Mouse (Mus musculus): ENCODE measurements around the gene Park7. TPM values are rescaled to one million over a fixed set of nuclear protein-coding genes. Genes with fewer than 3 reads are reported as not detected.
A peak's percentile ranks its signal among the peaks of the same experiment; 100 is the strongest.

Gene Park7
- polyA plus RNA-seq, 1 experiment from 2014 or later = 373 TPM

- WGBS = 78% methylated on average over 17 of the region's 17 CpGs
- Histone ChIP-seq H3K4me3 (replicated peaks) (no peak overlapping the region), H3K27ac (no peak overlapping the region)
These were observed 44.7 kb downstream of the Park7 start for GRCm38 (mm10) chr4:150869276-150870197.

GRCm38 (mm10) chr4:150868859-150869258 is 45.4 kb downstream of the Park7 start:
- H3K27ac ChIP-seq = no peak overlapping the region
- no peak for ATAC-seq
- H3K36me3 ChIP-seq = peaks cover 30% of the 10 kb centered on the region
- H3K9ac ChIP-seq (replicated peaks) = no peak overlapping the region
- no peak overlapping the region for H3K4me3 ChIP-seq (replicated peaks)
- H3K4me2 ChIP-seq (replicated peaks) = no peak overlapping the region
- H3K4me1 ChIP-seq (replicated peaks) = peaks cover 13% of the 10 kb centered on the region
- no peaks in the 10 kb centered on the region for H3K9me3 ChIP-seq
- 85% methylated on average over 2 of the region's 2 CpGs for WGBS
- no peaks in the 10 kb centered on the region for H3K27me3 ChIP-seq

More at GRCm38 (mm10) chr4:150869276-150870197, 44.7 kb downstream of the Park7 start:
- no peak overlapping the region for H3K9ac ChIP-seq (replicated peaks)
- H3K4me2 ChIP-seq (replicated peaks) = no peak overlapping the region
- peaks cover 30% of the 10 kb centered on the region for H3K36me3 ChIP-seq
- H3K9me3 ChIP-seq = no peaks in the 10 kb centered on the region
- no peaks in the 10 kb centered on the region for H3K27me3 ChIP-seq
- ATAC-seq = no peak
- H3K4me1 ChIP-seq (replicated peaks) = peaks cover 13% of the 10 kb centered on the region

- no peak overlapping the region for H3K4me3 ChIP-seq (replicated peaks)
- peaks cover 13% of the 10 kb centered on the region for H3K4me1 ChIP-seq (replicated peaks)
- peaks cover 30% of the 10 kb centered on the region for H3K36me3 ChIP-seq
- H3K27ac ChIP-seq = no peak overlapping the region
- no peak for ATAC-seq
- no peak overlapping the region for H3K4me2 ChIP-seq (replicated peaks)
- H3K9ac ChIP-seq (replicated peaks) = no peak overlapping the region
- H3K27me3 ChIP-seq = no peaks in the 10 kb centered on the region
- H3K9me3 ChIP-seq = no peaks in the 10 kb centered on the region
- 91% methylated on average over 6 of the region's 6 CpGs for WGBS
These were observed 46.1 kb downstream of the Park7 start for GRCm38 (mm10) chr4:150868161-150868560.

- Histone ChIP-seq H3K9ac (replicated peaks) (no peak overlapping the region), H3K4me3 (replicated peaks) (no peak overlapping the region), H3K36me3 (peaks cover 30% of the 10 kb centered on the region), H3K9me3 (no peaks in the 10 kb centered on the region), H3K27me3 (no peaks in the 10 kb centered on the region), H3K27ac (no peak overlapping the region), H3K4me1 (replicated peaks) (peaks cover 4% of the 10 kb centered on the region), H3K4me2 (replicated peaks) (no peak overlapping the region)
- ATAC-seq = no peak
- WGBS = 97% methylated on average over 11 of the region's 12 CpGs
These were observed 47.7 kb downstream of the Park7 start for GRCm38 (mm10) chr4:150866494-150866893.

GRCm38 (mm10) chr4:150866069-150866468 is 48.2 kb downstream of the Park7 start:
- Histone ChIP-seq H3K4me3 (replicated peaks) (no peak overlapping the region), H3K9me3 (no peaks in the 10 kb centered on the region), H3K27me3 (no peaks in the 10 kb centered on the region), H3K9ac (replicated peaks) (no peak overlapping the region), H3K4me2 (replicated peaks) (no peak overlapping the region), H3K4me1 (replicated peaks) (no peaks in the 10 kb centered on the region), H3K27ac (no peak overlapping the region), H3K36me3 (peaks cover 30% of the 10 kb centered on the region)
- no peak for ATAC-seq
- WGBS = 95% methylated on average over 11 of the region's 11 CpGs

GRCm38 (mm10) chr4:150865371-150865770 is 48.9 kb downstream of the Park7 start:
- H3K9me3 ChIP-seq = no peaks in the 10 kb centered on the region
- peaks cover 30% of the 10 kb centered on the region for H3K36me3 ChIP-seq
- no peak overlapping the region for H3K27ac ChIP-seq
- H3K4me1 ChIP-seq (replicated peaks) = no peaks in the 10 kb centered on the region
- ATAC-seq = no peak
- H3K9ac ChIP-seq (replicated peaks) = no peak overlapping the region
- H3K4me2 ChIP-seq (replicated peaks) = no peak overlapping the region
- H3K4me3 ChIP-seq (replicated peaks) = no peak overlapping the region
- no peaks in the 10 kb centered on the region for H3K27me3 ChIP-seq

- Histone ChIP-seq H3K4me3 (replicated peaks) (no peak overlapping the region), H3K27ac (no peak overlapping the region), H3K36me3 (peaks cover 23% of the 10 kb centered on the region), H3K4me1 (replicated peaks) (no peaks in the 10 kb centered on the region), H3K9ac (replicated peaks) (no peak overlapping the region), H3K4me2 (replicated peaks) (no peak overlapping the region), H3K9me3 (no peaks in the 10 kb centered on the region), H3K27me3 (no peaks in the 10 kb centered on the region)
- ATAC-seq = no peak
- 69% methylated on average over 8 of the region's 8 CpGs for WGBS
These were observed 51.4 kb downstream of the Park7 start for GRCm38 (mm10) chr4:150862626-150863375.

GRCm38 (mm10) chr4:150861161-150861560 is 53.1 kb downstream of the Park7 start:
- Histone ChIP-seq H3K9ac (replicated peaks) (no peak overlapping the region), H3K9me3 (no peaks in the 10 kb centered on the region), H3K4me1 (replicated peaks) (peaks cover 9% of the 10 kb centered on the region), H3K4me2 (replicated peaks) (no peak overlapping the region), H3K27me3 (no peaks in the 10 kb centered on the region), H3K4me3 (replicated peaks) (no peak overlapping the region), H3K27ac (no peak overlapping the region), H3K36me3 (peaks cover 7% of the 10 kb centered on the region)
- ATAC-seq = no peak
- 69% methylated on average over 2 of the region's 2 CpGs for WGBS

- H3K27me3 ChIP-seq = no peaks in the 10 kb centered on the region
- WGBS = 93% methylated on average over 4 of the region's 4 CpGs
- no peaks in the 10 kb centered on the region for H3K9me3 ChIP-seq
- H3K4me3 ChIP-seq (replicated peaks) = no peak overlapping the region
- H3K4me1 ChIP-seq (replicated peaks) = peaks cover 13% of the 10 kb centered on the region
- H3K9ac ChIP-seq (replicated peaks) = no peak overlapping the region
- H3K4me2 ChIP-seq (replicated peaks) = no peak overlapping the region
- H3K27ac ChIP-seq = no peak overlapping the region
- ATAC-seq = no peak
- H3K36me3 ChIP-seq = peaks cover under 1% of the 10 kb centered on the region; the same call in 1 of the 2 replicates
These were observed 53.7 kb downstream of the Park7 start for GRCm38 (mm10) chr4:150860526-150860925.

- H3K9me3 ChIP-seq = no peaks in the 10 kb centered on the region
- H3K9ac ChIP-seq (replicated peaks) = peak overlapping the region; percentile 93
- H3K36me3 ChIP-seq = no peaks in the 10 kb centered on the region
- no peaks in the 10 kb centered on the region; the same call in 1 of the 2 replicates for H3K27me3 ChIP-seq
- H3K4me1 ChIP-seq (replicated peaks) = peaks cover 18% of the 10 kb centered on the region
- peak overlapping the region; percentile 98 for H3K27ac ChIP-seq
- H3K4me3 ChIP-seq (replicated peaks) = peak overlapping the region; percentile 81
- under 1% methylated on average over 33 of the region's 43 CpGs for WGBS
- H3K4me2 ChIP-seq (replicated peaks) = peak overlapping the region; percentile 63
- ATAC-seq = peak; percentile 83
These were observed 58.9 kb downstream of the Park7 start for GRCm38 (mm10) chr4:150855346-150855745.

GRCm38 (mm10) chr4:150854839-150855246 is 59.4 kb downstream of the Park7 start:
- Histone ChIP-seq H3K9ac (replicated peaks) (peak overlapping the region; percentile 93), H3K9me3 (no peaks in the 10 kb centered on the region), H3K4me3 (replicated peaks) (peak overlapping the region; percentile 81), H3K27ac (peak overlapping the region; percentile 98), H3K36me3 (no peaks in the 10 kb centered on the region), H3K4me1 (replicated peaks) (peaks cover 18% of the 10 kb centered on the region), H3K27me3 (no peaks in the 10 kb centered on the region; the same call in 1 of the 2 replicates), H3K4me2 (replicated peaks) (peak overlapping the region; percentile 63)
- peak; percentile 99 for ATAC-seq
- under 1% methylated on average over 59 of the region's 59 CpGs for WGBS
